8 mouse cellular contexts compared by ENCODE assay signal in genomic region chr6:91474441-91475190, GRCm38 (mm10). TPM values are rescaled to one million over a fixed set of nuclear protein-coding genes. Genes with fewer than 3 reads are reported as not detected.
DNase-seq lines count a peak whose midpoint lies in the region; ATAC-seq and TF ChIP-seq lines count a peak whose summit lies in the region.

No protein-coding gene starts in this region.

- TF ChIP-seq CTCF in intestine, postnatal 0 days (IDR thresholded peaks at IDR 0.05; ENCODE audit: low read depth), result no peak

- H3K27me3 ChIP-seq in neural tube, embryonic 11.5 days (ENCODE audit: control insufficient read depth, insufficient read depth, low read length), result no peaks in the 10 kb centered on the region
- H3K27me3 ChIP-seq in forebrain, embryonic 15.5 days, result no peaks in the 10 kb centered on the region
- no peaks in the 10 kb centered on the region for H3K27me3 ChIP-seq in intestine, postnatal 0 days (replicated peaks; ENCODE audit: control insufficient read depth, insufficient read depth, low read length)
- no peaks in the 10 kb centered on the region for H3K27me3 ChIP-seq in midbrain, embryonic 10.5 days (ENCODE audit: low read depth, poor library complexity, severe bottlenecking)

- peak overlapping the region; percentile 84 for H3K4me3 ChIP-seq in neural tube, embryonic 11.5 days (ENCODE audit: low read depth, low read length)
- H3K4me3 ChIP-seq in forebrain, embryonic 15.5 days, result peak overlapping the region; percentile 75
- H3K4me3 ChIP-seq in intestine, postnatal 0 days (ENCODE audit: low read depth, low read length), result peak overlapping the region; percentile 78
- peak overlapping the region; percentile 90 for H3K4me3 ChIP-seq in midbrain, embryonic 10.5 days

- H3K4me1 ChIP-seq in neural tube, embryonic 11.5 days (ENCODE audit: control insufficient read depth, insufficient read depth, low read length), result peaks cover 11% of the 10 kb centered on the region
- peaks cover 31% of the 10 kb centered on the region for H3K4me1 ChIP-seq in forebrain, embryonic 15.5 days
- H3K4me1 ChIP-seq in intestine, postnatal 0 days (replicated peaks; ENCODE audit: control insufficient read depth, insufficient read depth, low read length), result peaks cover 9% of the 10 kb centered on the region
- peaks cover 41% of the 10 kb centered on the region for H3K4me1 ChIP-seq in midbrain, embryonic 10.5 days

- peak overlapping the region; percentile 80 for H3K9ac ChIP-seq in neural tube, embryonic 11.5 days (ENCODE audit: low read length)
- H3K9ac ChIP-seq in forebrain, embryonic 15.5 days (replicated peaks), result peak overlapping the region; percentile 61
- H3K9ac ChIP-seq in intestine, postnatal 0 days (ENCODE audit: low read depth, low read length), result peak overlapping the region; percentile 66

- DNase-seq in neural tube, embryonic 11.5 days (ENCODE audit: low spot score), result no peak
- no peak for DNase-seq in neural tube, embryonic 10.5 days (ENCODE audit: extremely low spot score, low spot score)
- peak; percentile 52 for DNase-seq in adrenal gland, postnatal 25 days
- no peak for DNase-seq in midbrain, embryonic 10.5 days (ENCODE audit: low spot score)
- DNase-seq in thymus, postnatal 36 days, result no peak

- H3K27ac ChIP-seq in neural tube, embryonic 11.5 days (ENCODE audit: low read depth, low read length), result no peak overlapping the region
- no peak overlapping the region for H3K27ac ChIP-seq in forebrain, embryonic 15.5 days (replicated peaks)
- H3K27ac ChIP-seq in intestine, postnatal 0 days (ENCODE audit: low read depth, low read length), result peak overlapping the region; percentile 71; the same call in 1 of the 2 replicates
- peak overlapping the region; percentile 88 for H3K27ac ChIP-seq in midbrain, embryonic 10.5 days (replicated peaks)

- H3K36me3 ChIP-seq in neural tube, embryonic 11.5 days (ENCODE audit: control insufficient read depth, insufficient read depth, low read length), result peaks cover 13% of the 10 kb centered on the region
- H3K36me3 ChIP-seq in forebrain, embryonic 15.5 days, result peaks cover 26% of the 10 kb centered on the region
- H3K36me3 ChIP-seq in intestine, postnatal 0 days (ENCODE audit: control insufficient read depth, insufficient read depth), result peaks cover 24% of the 10 kb centered on the region
- peaks cover 57% of the 10 kb centered on the region for H3K36me3 ChIP-seq in midbrain, embryonic 10.5 days

- ATAC-seq in neural tube, embryonic 11.5 days (ENCODE audit: insufficient read depth, low FRiP score, low TSS enrichment), result no peak
- no peak for ATAC-seq in forebrain, embryonic 15.5 days (replicated peaks)
- ATAC-seq in intestine, postnatal 0 days, result no peak
- no peak for ATAC-seq in monocyte, adult 5-6 weeks (replicated peaks; ENCODE audit: insufficient number of reproducible peaks, low FRiP score, low TSS enrichment, poor library complexity, severe bottlenecking)

- peak overlapping the region; percentile 86 for H3K4me2 ChIP-seq in neural tube, embryonic 11.5 days (ENCODE audit: low read depth)
- H3K4me2 ChIP-seq in forebrain, embryonic 15.5 days (replicated peaks), result peak overlapping the region; percentile 69
- H3K4me2 ChIP-seq in intestine, postnatal 0 days (replicated peaks; ENCODE audit: low read depth), result peak overlapping the region; percentile 66

- 57% methylated on average over 9 of the region's 9 CpGs for WGBS in neural tube, embryonic 11.5 days
- 50% methylated on average over 9 of the region's 9 CpGs for WGBS in forebrain, embryonic 15.5 days
- WGBS in intestine, postnatal 0 days, result 47% methylated on average over 9 of the region's 9 CpGs
- 66% methylated on average over 9 of the region's 9 CpGs for WGBS in midbrain, embryonic 10.5 days

- H3K9me3 ChIP-seq in neural tube, embryonic 11.5 days (ENCODE audit: control insufficient read depth, low read length), result no peaks in the 10 kb centered on the region
- H3K9me3 ChIP-seq in forebrain, embryonic 15.5 days, result no peaks in the 10 kb centered on the region
- no peaks in the 10 kb centered on the region for H3K9me3 ChIP-seq in intestine, postnatal 0 days (ENCODE audit: control insufficient read depth)
- H3K9me3 ChIP-seq in midbrain, embryonic 10.5 days (replicated peaks), result no peaks in the 10 kb centered on the region

RNA-seq across cellular contexts. Expression of gene Tmem43, which starts 1.1 kb away (rescaled TPM):
- polyA plus RNA-seq in neural tube, embryonic 11.5 days (2014; fragmentation: Nextera tagmentation; extraction: Ambion mirVana), result 56.8 and 60.9 TPM in 2 replicates
- total RNA-seq in adrenal gland, postnatal 25 days (2021), result 34.5 and 42.4 TPM in 2 replicates
- 54.1 and 57.0 TPM in 2 replicates for polyA plus RNA-seq in forebrain, embryonic 15.5 days (2015; fragmentation: Nextera tagmentation; extraction: Ambion mirVana)
- polyA plus RNA-seq in intestine, postnatal 0 days (2015; fragmentation: Nextera tagmentation; extraction: Ambion mirVana), result 22.0 and 22.4 TPM in 2 replicates
- polyA plus RNA-seq in midbrain, embryonic 10.5 days (2016; fragmentation: Nextera tagmentation; extraction: Ambion mirVana), result 72.0 and 74.8 TPM in 2 replicates
- 54.7 to 56.1 TPM (median 55.3 TPM) in 3 replicates for total RNA-seq in monocyte, adult 5-6 weeks (2017)

RNA-seq across cellular contexts. Expression of gene Chchd4, which starts 1.3 kb away (rescaled TPM):
- 26.6 and 26.8 TPM in 2 replicates for polyA plus RNA-seq in neural tube, embryonic 11.5 days (2014; fragmentation: Nextera tagmentation; extraction: Ambion mirVana)
- 16.5 TPM in 2 replicates for total RNA-seq in adrenal gland, postnatal 25 days (2021)
- polyA plus RNA-seq in forebrain, embryonic 15.5 days (2015; fragmentation: Nextera tagmentation; extraction: Ambion mirVana), result 33.4 and 34.5 TPM in 2 replicates
- 25.5 and 27.0 TPM in 2 replicates for polyA plus RNA-seq in intestine, postnatal 0 days (2015; fragmentation: Nextera tagmentation; extraction: Ambion mirVana)
- polyA plus RNA-seq in midbrain, embryonic 10.5 days (2016; fragmentation: Nextera tagmentation; extraction: Ambion mirVana), result 30.7 and 34.3 TPM in 2 replicates
- total RNA-seq in monocyte, adult 5-6 weeks (2017), result 3.8 to 6.3 TPM (median 6.2 TPM) in 3 replicates

RNA-seq across cellular contexts. Expression of gene Xpc, which starts 41.1 kb away (rescaled TPM):
- 22.2 and 23.9 TPM in 2 replicates for polyA plus RNA-seq in neural tube, embryonic 11.5 days (2014; fragmentation: Nextera tagmentation; extraction: Ambion mirVana)
- 16.3 and 22.0 TPM in 2 replicates for total RNA-seq in adrenal gland, postnatal 25 days (2021)
- 20.8 and 21.7 TPM in 2 replicates for polyA plus RNA-seq in forebrain, embryonic 15.5 days (2015; fragmentation: Nextera tagmentation; extraction: Ambion mirVana)
- 9.1 and 10.2 TPM in 2 replicates for polyA plus RNA-seq in intestine, postnatal 0 days (2015; fragmentation: Nextera tagmentation; extraction: Ambion mirVana)
- 22.8 and 24.3 TPM in 2 replicates for polyA plus RNA-seq in midbrain, embryonic 10.5 days (2016; fragmentation: Nextera tagmentation; extraction: Ambion mirVana)
- 35.3 to 58.5 TPM (median 37.1 TPM) in 3 replicates for total RNA-seq in monocyte, adult 5-6 weeks (2017)

RNA-seq across cellular contexts. Expression of gene Lsm3, which starts 41.1 kb away (rescaled TPM):
- polyA plus RNA-seq in neural tube, embryonic 11.5 days (2014; fragmentation: Nextera tagmentation; extraction: Ambion mirVana), result 292 and 313 TPM in 2 replicates
- 39.8 and 40.8 TPM in 2 replicates for total RNA-seq in adrenal gland, postnatal 25 days (2021)
- polyA plus RNA-seq in forebrain, embryonic 15.5 days (2015; fragmentation: Nextera tagmentation; extraction: Ambion mirVana), result 181 and 185 TPM in 2 replicates
- polyA plus RNA-seq in intestine, postnatal 0 days (2015; fragmentation: Nextera tagmentation; extraction: Ambion mirVana), result 133 and 139 TPM in 2 replicates
- polyA plus RNA-seq in midbrain, embryonic 10.5 days (2016; fragmentation: Nextera tagmentation; extraction: Ambion mirVana), result 341 and 391 TPM in 2 replicates
- 140 to 220 TPM (median 147 TPM) in 3 replicates for total RNA-seq in monocyte, adult 5-6 weeks (2017)

Comparison
In these comparisons a context has a peak if more than half of its experiments do, and no peak if none do; other contexts are left out.
1. H3K27ac ChIP-seq: peak in intestine, postnatal 0 days (single experiment) and midbrain, embryonic 10.5 days (single experiment); none in neural tube, embryonic 11.5 days (single experiment) and forebrain, embryonic 15.5 days (single experiment).
2. Peak in every context shown above with its lines, with median percentiles within 50 percentile points of each other: H3K4me2 ChIP-seq, H3K4me3 ChIP-seq and H3K9ac ChIP-seq.